Mouse (Mus musculus): Measurements from ENCODE around the gene Rgs10.

DNA sequence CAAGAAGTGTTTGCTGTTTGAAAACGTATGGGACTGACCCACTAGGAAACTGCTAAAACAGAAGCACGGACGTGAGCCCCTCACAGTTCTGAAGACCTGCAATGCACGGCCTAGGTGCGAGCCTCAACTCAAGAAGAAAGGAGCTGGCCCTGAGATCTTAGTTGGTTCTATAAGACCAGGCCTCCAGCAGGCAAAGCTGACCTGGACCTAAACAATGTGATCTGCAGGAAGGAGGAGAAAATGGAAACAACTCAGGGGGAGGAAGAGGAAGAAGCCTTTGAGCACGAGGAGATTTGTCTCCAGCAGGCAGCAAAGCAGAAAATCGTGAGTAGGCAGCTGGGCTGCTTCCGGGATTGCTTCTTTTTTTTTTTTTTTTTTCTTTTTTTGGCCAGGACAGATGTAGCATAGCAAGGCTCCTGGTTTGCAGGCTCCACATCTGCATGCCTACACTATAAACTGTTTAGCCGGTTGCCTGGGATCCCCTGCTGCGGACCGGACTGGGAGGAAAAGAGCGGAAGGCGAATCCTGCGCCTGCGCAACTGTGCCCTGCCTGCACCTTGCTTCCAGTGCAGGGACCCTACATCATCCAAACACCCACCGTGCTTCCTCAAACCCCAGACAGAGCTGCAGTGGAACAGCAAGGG, 39.3 kb downstream of the Rgs10 start:
- TF ChIP-seq POLR2A (IDR thresholded peaks at IDR 0.05; ENCODE audit: low read depth, low read length) (no peak), CTCF (conservative IDR thresholded peaks at IDR 0.05; ENCODE audit: insufficient read depth, insufficient read length, low read depth, low read length) (no peak)
